Mouse (Mus musculus): ENCODE measurements at regions not wholly inside any gene's neighbourhood (a gene's known extent, or its start where the extent isn't known, plus 50 kb on each side); places are given as distances from the start of the nearest gene placed in this dataset.

DNA sequence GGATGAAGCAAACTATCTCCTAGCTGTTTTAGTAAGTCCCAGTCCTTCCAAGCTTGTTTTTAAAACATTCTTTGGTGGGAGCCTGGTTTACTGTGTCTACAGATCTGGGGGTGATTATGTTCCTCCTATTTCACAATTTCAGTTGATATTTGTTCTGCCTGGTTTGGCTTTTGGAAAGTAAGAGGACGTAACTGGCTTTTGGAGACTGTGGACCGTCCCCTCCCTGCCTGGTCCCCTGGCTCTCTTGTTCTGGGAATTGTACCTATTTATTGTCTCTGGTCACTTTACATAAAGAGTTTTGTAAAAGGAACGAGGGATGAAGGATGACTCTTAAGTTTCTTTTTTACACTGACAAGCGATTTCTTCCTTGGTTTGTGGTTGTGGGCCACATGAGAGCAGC is 306.6 kb downstream of the Gadd45g start:
- no peak for TF ChIP-seq CTCF (IDR thresholded peaks at IDR 0.05; ENCODE audit: low read depth, low read length)
- TF ChIP-seq POLR2A (IDR thresholded peaks at IDR 0.05; ENCODE audit: extremely low read depth, insufficient read depth, low read length): no peak

All from liver, adult 2 months (tissue).